Mouse (Mus musculus): ENCODE measurements at regions not wholly inside any gene's neighbourhood (a gene's known extent, or its start where the extent isn't known, plus 50 kb on each side); places are given as distances from the start of the nearest gene placed in this dataset.

- no peak for DNase-seq (ENCODE audit: low read depth, low spot score)
Measured at GRCm38 (mm10) chr4:64598465-64598864, 525.5 kb upstream of the Pappa start.

- DNase-seq (ENCODE audit: low read depth, low spot score) = no peak
Measured at GRCm38 (mm10) chr4:64599222-64599621, 524.8 kb upstream of the Pappa start.

DNA sequence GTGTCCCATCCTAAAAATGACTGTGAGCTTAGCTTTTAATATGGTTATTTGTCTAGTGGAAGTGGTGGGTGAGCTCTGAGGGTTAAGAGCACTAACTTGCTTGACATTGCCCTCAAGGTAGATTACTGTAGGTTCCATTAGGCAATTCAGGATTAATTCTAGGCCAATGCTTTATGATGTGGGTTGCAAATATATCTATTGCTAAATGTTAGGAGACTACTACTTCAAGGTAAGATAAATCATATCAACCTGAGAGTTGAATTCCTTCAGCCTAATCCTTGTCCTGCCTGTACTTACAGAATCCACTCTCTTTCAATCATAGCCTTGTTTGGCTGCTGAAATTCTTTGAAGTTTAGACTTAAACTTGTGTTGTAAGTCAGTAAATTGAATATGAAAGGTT is 501.2 kb upstream of the Pappa start:
- DNase-seq (ENCODE audit: low read depth, low spot score) = no peak

GRCm38 (mm10) chr4:64632189-64632588 is 491.8 kb upstream of the Pappa start:
- DNase-seq (ENCODE audit: low read depth, low spot score) = no peak

DNA sequence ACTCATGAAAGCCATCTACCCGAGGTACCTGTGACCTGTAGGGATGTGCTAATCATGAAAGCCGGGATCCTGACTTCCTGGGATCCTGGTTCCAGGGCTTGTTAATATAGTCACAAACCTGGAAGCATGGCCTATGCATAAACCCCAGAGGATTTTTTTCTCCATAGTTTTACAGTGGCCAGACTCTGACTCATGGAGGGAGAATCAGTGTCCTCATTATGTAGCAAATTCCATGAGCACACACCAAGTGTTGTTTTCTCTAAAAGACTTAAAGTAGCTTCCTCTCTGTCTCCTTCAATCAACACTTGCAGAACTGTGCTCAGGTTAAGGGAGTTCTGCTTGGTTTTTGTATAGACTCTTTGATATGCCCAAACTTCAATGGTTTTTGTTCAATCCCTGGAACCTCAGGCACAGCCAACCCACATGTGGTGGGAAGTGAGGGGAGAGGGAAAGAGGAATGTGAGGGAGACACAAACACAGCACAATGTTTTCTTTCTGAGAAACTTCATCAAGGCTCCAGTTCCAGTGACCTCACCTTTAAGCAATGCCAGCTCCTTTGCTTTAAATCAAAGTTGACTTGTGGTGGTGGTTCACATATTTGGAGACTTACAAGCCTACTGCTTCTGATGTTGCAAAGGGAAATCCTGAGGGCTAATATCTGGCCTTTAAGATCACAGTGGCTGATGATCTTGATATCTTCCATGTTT is 488.6 kb upstream of the Pappa start:
- DNase-seq (ENCODE audit: low read depth, low spot score) = peak; percentile 17

GRCm38 (mm10) chr4:64640056-64640455 is 483.9 kb upstream of the Pappa start:
- DNase-seq (ENCODE audit: low read depth, low spot score) = no peak

DNA sequence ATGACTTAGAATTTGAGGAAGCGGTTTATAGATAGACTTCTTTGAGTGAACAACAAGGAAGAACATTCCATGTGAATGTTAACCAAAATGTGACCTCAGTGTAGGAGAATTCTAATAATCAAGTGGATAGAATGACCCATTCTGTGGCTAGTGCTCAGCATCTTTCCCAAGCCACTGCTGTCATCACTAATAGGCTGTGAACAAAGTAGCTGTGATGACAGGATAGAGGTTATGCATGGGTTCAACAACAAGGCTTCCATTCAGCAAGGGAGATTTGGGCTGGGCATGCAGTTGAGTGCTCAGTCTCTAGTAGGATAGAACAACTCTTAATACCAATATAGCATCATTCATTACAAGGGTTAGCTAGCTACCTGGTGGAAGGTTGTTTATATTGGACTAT is 483.0 kb upstream of the Pappa start:
- DNase-seq (ENCODE audit: low read depth, low spot score) = no peak

DNA sequence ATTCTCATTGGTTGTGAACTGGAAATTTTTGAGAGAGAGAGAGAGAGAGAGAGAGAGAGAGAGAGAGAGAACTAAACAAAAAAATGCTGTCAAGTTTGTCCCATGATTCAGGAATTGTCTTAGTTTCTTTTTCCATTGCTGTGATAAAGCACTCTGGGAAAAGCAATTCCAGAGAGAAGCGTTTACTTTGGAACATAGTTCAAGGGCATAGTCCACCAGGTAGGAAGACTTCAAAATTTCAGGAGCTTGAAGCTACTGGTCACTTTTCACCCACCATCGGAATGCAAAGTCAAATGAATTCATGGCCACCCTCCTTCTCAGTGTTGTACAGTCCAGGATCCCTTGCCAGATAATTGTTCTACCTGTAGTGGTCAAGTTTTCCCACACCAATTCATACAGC is 478.8 kb upstream of the Pappa start:
- no peak for DNase-seq (ENCODE audit: low read depth, low spot score)

DNA sequence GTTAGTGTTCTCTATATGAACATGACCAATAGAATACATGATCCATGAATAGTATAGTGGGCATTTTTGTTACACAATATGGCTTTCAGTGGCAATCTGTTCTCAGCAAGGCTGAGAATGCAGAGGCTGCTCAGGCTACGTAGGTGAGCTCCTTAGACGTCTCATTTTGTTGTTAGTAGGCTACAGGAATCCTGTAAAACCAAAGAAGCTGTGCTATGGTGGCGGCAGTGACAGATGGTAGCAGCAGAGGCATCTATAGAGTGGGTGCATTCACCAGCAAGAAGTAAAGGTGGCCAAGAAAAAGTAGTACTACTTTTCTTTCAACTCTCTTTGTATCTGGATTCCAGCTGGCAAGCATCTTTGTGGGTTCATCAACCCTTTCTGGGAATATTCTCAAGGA is 469.8 kb upstream of the Pappa start:
- DNase-seq (ENCODE audit: low read depth, low spot score) = no peak

DNA sequence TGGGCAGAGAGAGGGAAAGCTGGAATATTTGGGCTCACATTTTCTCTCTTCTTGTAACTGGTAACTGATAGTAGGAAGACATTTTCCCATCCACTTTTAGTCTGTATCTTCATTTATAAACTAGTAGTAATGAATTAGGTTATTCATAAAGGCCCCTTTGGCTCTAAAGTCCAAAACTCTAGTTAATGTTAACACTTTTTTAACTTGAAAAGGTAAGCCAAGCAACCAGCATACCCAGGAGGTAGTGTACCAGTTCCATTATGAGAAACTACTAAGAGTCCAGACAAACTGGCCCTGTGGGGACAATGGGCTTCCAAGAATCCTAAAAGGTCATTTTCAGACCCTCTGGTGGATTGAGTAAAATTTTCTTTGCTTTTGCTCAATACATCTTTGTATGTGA is 468.4 kb upstream of the Pappa start:
- no peak for DNase-seq (ENCODE audit: low read depth, low spot score)

GRCm38 (mm10) chr4:64663722-64664121 is 460.3 kb upstream of the Pappa start:
- DNase-seq (ENCODE audit: low read depth, low spot score) = no peak

DNA sequence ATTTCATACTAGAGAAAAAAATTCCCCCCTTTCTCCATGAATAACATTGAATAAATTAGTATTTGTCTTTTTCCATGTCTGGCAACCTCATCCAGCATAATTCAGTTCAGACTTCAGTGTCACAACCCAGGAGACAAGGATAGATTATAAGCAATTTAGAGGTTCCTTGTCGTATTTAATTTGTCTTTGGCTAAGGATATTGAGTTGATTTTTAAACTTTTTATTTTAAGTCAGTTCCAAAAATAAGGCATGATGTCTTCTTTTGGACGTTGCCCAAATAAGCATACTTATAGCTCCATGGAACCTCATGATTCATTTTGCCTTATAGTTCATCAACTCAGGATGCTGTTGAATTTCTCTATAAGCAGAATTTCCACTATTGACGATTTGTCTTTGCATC is 456.0 kb upstream of the Pappa start:
- no peak for DNase-seq (ENCODE audit: low read depth, low spot score)

GRCm38 (mm10) chr4:64669722-64670121 is 454.3 kb upstream of the Pappa start:
- DNase-seq (ENCODE audit: low read depth, low spot score) = no peak

GRCm38 (mm10) chr4:64676438-64676837 is 447.5 kb upstream of the Pappa start:
- no peak for DNase-seq (ENCODE audit: low read depth, low spot score)

GRCm38 (mm10) chr4:64676881-64677280 is 447.1 kb upstream of the Pappa start:
- no peak for DNase-seq (ENCODE audit: low read depth, low spot score)

GRCm38 (mm10) chr4:64684654-64685053 is 439.3 kb upstream of the Pappa start:
- no peak for DNase-seq (ENCODE audit: low read depth, low spot score)

DNA sequence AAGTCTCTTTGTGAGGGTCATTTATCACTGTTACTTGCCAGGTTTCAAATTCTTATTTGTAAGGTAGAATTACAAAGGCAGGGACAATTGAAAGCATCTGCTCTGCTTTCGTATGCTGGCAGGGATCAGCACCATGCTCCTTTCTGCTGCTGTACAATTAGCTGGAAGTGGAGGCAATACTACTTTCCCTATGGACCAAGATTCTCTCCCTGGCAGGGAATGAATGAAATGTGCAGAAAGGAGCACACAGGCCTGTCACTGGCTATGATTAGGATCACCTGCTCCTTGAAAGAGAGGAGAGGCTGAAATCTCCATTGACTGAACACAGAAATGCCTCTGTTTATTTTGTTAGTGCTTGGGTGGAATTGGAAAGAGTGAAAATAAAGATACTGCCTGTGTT is 427.8 kb upstream of the Pappa start:
- DNase-seq (ENCODE audit: low read depth, low spot score) = peak; percentile 10

GRCm38 (mm10) chr4:64723296-64723695 is 400.7 kb upstream of the Pappa start:
- DNase-seq (ENCODE audit: low read depth, low spot score) = peak; percentile 12

DNA sequence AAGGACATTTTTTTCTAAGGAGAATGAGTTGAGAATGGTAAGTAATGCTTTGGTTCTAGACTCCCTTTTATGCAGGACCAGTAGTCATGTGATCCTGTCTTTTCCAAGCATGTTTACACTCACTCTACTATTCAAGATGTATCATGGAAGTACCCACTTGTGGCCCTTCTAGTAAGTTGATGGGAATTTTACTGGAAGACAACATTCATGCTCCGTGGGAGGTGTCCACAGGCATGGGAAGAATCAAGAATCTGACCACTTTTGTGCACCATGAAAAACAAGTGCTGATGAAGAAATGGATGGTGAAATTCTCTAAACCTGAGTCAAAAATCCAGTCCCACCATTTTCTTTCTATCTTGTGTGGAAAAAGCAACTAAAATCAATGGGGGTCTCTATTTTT is 399.1 kb upstream of the Pappa start:
- DNase-seq (ENCODE audit: low read depth, low spot score) = no peak

DNA sequence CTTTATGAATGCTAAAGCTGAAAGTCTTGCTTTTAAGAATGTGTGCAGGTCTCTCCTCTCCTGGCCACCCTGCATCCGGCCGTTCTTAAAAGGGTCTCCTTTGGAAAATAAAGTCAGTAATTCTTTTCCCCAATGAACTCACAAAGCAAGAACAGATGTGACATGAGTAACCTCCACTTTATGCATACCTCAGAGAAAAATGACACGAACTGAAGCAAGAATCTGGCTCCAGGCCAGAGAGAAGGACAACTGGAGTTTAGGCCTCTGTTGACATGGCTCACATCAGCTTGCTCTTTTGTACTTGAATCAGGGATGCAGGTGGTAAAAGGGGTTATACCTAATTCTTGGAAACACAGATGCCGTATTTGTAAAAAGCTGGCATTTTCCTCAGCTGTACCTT is 368.0 kb upstream of the Pappa start:
- peak; percentile 35 for DNase-seq (ENCODE audit: low read depth, low spot score)

DNA sequence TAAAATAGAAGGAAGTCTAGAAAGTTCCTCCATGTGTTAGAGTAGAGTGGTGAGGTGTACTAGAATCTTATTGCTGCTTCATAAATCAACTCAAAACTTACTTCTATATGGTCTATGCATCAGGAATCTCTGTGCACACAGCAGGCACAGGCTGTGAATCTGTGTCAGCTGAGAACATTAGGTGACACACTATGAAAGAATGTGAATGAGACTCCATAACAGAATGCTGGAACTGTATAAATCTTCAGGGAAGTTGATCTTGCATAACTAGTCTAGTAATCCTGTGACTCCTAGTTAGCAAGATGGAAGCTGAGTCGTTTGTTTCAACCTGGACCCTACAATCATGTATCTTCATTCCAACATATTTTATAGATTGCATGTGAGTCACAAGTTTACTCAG is 355.4 kb upstream of the Pappa start:
- DNase-seq (ENCODE audit: low read depth, low spot score) = no peak

DNA sequence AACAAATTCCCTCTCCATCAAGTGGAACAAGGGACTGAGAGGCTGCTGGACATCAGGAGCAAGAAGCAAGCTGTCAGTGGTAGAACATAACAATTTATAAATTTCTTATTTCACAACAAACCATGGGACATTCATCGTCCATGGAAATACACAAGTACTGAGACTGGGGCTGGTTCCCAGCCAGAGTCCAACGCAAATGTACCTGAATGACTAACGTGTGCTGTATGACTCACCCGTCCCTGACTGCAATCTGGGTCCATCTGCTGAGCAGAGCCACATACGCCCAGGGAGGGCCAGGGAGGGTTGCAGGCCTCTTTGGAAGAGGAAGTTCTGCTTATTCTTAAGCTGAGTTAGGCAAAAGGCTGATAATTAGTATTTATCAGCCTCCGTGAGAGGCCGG is 320.1 kb upstream of the Pappa start:
- no peak for DNase-seq (ENCODE audit: low read depth, low spot score)

DNA sequence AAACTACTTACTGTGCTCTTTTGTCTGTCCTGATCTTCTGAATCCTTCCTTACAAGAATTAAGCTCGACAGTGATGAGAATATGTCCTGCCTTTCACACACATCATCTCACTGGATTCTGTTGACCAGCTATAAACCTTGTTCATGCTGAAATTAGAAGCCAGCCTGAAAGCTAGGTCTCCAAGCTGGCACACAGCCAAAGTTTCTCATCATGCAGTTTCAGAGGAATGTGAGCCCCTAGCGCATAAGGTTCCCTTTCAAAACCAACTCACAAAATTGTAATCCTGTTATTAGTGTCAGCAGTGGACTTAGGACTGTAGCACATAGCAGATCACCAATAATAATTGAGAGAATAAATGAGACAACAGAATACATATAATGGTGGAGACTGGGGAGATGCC is 319.0 kb upstream of the Pappa start:
- DNase-seq (ENCODE audit: low read depth, low spot score) = peak; percentile 9

DNA sequence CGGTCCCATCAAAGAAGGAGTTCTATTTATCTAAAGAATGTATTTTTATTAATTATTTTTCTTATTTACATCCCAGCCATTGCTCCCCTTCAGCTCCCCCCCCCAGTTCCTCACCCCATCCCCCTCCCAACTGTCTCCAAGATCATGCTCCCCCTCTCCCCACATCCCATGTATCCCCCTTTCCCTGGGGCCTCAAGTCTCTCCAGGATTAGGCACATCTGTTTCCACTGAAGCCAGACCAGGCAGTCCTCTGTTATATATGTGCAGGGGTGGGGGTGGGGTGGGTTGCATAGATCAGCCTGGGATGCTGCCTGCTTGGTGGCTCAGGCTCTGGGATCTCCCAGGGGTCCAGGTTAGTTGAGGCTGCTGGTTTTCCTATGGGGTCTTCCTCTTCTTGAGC is 316.8 kb upstream of the Pappa start:
- DNase-seq (ENCODE audit: low read depth, low spot score) = peak; percentile 13
